Mouse (Mus musculus) urinary bladder, postnatal 36 days (tissue): ENCODE measurements around the gene Gtf2h5.

Experiments used
- DNase-seq, 2 experiments: peaks; one replicate each; pipeline ENCODE4 v3.0.0; 2022; ENCODE audit warnings: low spot score in 2 of 2, mixed read lengths in 1 of 2

Gtf2h5 gene

DNA sequence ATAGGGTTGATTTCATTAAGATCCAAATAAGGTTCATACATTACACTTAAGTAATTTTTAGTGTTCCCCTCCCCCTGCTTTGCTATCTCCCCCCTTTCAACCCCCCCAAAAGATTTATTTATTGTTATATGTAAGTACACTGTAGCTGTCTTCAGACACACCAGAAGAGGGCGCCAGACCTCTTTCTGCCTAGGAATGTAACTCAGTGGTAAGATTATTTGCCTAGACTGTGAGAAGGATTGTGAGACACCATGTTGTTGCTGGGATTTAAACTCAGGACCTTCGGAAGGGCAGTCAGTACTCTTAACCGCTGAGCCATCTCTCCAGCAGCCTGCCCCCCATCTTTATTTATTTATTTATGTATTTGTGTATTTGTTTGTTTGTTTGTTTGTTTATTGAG is 31.4 kb downstream of the Gtf2h5 start:
- no peak for DNase-seq

DNA sequence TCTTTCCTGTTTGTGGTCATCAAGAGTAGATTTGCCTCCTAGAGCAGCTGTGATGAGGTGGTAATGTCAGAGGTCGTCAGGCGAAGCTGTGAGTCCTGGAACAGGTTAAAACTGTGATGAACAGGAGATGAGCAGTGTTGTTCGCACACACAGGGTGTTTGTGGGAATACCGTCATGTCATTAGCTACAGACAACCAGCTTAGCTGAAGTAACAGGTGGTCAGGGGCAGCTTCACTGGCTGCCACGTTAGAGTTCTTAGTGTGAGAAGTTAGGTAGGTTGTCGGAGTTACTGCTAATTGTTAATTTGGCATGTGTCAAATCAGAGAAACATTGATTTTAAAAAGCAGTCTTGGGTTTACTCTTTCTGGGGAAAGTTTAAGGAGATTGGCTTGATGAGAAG is 34.1 kb downstream of the Gtf2h5 start:
- no peak for DNase-seq

DNA sequence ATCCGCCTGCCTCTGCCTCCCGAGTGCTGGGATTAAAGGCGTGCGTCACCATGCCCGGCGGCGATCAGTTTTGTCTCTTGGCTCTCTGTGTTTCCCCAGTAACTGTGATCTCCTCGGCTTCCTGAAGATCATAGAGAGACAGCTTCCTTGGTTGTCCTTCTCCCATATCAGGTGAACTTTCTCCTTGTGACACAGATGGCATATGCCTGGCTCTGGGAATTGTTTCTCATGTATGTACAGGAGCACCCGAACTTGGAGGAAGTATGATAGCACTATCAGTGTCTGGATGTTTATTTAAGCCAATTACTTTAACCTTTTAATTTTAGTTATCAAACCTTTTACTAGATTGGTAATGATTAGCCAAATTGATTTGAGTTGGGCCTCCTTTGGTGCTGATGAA is 35.5 kb downstream of the Gtf2h5 start:
- DNase-seq = no peak

DNA sequence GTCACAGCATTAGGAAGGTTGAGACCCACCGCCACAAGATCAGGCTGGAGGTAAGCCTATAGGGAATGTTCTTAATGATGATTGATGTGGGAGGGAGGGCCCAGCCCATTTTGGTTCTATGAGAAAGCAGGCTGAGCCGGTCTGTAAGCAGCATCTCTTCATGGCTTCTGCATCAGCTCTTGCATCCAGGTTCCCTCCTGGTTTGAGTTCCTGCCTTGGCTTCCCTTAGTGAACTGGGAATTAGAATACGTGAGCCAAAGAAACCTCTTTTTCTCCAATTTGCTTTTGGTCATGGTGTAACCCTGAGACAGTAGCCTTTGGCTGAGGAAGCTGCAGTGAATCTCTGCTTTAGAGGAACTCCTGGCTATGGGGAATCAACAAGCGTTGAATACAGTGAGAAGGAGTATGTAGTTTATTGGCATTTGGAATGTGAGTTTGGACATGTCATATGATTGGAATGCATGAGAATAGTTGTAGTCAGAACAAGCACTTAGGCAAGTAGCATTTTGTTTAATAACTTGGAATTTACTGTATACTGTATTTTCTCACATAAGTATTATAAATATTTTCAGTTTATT is 37.7 kb downstream of the Gtf2h5 start:
- no peak for DNase-seq

DNA sequence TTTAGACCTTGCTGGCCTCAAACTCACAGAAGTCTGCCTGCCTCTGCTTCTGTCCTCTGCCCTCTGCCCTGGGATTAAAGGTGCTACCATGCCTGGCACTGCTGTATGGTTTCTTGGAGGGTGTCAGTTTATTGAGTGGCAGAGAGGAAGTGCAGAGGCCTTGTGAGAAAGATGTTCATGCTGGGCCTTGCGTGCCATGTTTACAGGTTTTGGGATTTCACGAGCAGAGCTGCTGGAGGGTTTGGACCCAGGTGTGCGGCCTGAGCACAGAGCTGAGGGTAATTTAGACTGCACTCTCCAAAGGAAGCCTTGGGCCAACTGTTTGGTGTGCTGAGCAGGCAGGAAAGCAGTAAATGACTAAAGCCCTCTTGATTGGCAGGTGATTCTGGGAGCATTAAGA is 38.3 kb downstream of the Gtf2h5 start:
- DNase-seq = no peak

DNA sequence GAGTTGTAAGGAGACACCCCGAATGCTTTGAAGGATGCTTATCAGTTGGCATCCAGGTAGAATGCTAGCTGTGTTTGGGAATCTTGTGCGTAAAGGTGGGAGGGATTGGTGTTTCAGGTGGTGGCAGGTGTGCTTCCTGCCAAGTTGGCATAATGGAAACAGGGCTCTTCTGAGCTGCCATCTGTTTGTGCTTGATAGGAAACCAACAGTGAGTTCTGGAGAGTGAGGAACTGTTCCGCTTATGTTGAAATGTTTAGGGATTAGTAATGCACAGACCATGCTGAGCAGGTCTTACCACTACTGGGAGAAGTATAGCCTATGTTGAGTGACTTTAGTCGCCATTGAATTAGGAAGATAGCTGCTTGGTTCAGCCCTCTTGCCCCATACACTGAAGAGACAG is 39.3 kb downstream of the Gtf2h5 start:
- no peak for DNase-seq

DNA sequence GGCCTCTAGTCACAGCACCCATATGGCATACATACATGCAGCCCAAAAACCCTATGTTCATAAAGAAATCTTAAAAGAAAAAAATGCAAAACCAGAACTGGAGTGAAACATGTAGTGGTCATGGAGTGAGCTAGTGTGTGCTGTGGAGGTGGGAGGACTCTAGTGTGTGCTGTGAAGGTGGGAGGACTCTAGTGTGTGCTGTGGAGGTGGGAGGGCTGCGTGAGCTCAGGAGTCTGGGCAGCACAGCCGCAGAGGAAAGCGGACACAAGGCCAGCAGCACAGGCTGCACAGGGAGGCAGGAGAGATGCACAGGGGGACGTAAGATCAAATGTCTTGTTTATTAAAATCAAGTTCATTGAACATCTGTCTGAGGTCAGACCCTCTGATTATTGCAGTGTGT is 44.2 kb downstream of the Gtf2h5 start:
- no peak for DNase-seq

DNA sequence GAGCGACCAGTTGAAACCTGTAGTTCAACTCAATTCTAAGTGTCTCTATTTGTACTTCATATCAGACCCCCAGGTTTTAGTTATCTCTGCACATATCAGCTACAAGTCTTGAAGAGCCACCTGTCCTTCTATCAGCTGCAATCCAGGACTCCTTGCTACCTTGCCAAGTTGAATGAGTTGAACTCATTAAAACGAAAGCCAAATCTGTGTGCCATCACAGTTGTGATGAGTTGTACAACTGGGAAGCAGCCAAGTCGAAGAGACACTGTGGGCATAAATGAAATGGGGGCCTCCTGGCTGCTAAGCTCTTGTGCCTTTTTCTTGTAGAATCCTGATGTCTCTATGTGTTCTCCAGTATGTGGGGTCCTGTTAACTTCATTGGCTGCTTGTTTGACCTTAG is 45.9 kb downstream of the Gtf2h5 start:
- no peak for DNase-seq

DNA sequence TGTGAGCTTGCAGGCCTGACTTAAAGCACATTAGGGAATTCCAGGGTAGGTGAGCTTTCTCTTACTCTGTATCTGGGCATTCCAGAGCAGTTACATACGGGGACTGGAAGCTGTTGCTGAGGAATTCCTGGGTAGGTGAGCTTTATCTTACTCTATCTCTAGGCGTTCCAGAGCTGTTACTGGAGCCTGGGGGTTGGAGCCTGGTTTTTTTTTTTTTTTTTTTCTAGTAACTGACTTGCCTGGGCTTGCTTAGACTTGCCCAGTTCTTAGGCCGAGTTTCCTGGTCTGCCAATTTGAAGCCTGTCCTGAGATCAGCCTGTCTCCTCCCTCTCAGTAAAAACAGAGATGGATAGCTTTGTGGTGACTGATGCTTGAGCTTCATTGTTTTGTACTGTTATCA is 48.5 kb downstream of the Gtf2h5 start:
- no peak for DNase-seq

DNA sequence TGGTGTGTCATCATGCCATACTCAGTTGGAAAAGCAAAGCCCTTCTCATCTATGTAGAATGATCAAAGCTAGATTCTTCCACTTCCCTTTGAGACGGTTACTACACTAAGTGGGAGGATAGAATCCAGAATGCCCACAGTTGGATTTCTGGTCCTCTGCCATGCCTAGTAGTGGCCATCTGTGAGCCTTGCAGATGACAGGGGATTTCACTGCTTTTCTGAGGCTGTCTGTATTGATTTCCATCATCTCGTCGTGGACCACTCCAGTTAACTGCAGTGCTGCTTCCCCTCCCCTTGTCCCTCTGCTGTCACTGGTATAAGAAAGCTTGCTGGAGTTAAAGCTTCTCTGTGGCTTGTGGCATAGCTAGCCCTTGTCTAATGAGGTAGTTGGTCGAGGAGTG is 49.8 kb downstream of the Gtf2h5 start:
- no peak for DNase-seq

DNA sequence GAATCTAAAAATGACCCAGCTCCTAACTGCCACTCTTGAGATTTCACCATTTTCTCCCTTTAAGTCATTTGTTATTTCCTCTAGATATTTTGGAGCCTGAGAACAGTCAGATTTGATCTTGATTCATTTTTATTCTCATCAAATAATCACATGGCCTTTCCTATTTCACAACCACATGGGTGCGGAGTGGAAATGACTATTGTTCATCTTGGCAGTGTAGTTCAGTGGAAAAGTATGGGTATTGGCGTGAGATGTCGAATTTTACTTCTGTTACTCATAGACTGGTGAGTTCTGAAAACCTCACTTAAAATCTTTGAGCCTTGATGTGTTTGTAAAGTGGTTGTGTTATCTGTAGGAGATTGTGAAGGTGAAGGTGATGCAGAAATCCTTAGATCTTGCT is 51.5 kb downstream of the Gtf2h5 start:
- DNase-seq = no peak
